Mouse (Mus musculus): ENCODE measurements around the gene Rnf167.

DNA sequence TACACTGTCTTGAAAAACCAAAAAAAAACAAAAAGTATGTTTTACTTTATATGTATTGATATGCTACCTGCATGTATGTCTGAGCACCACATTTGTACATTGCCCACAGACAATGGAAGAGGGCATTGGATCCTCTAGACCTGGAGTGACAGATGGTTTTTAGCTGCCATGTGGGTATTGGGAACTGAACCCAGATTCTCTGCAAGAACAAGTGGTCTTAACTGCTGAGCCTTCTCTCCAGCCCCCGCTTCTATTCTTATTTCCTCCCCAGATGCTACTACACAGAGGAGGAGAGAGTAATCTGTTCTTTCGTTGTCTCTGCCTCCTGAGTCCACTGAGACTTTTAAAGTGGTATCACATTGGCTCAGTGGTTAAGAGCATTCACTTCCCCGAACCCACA lies 46.5 kb downstream of the Rnf167 start:
- no peak for TF ChIP-seq CTCF (IDR thresholded peaks at IDR 0.05; ENCODE audit: borderline replicate concordance, control insufficient read depth, extremely low read depth, insufficient read depth, low read length, poor library complexity)
- no peak for TF ChIP-seq POLR2A (IDR thresholded peaks at IDR 0.05; ENCODE audit: control insufficient read depth, extremely low read depth, insufficient read depth, low read length, poor library complexity)
